Mouse (Mus musculus) embryonic facial prominence, embryonic 14.5 days (tissue): Measurements from ENCODE around the gene Gm19426. TPM values are rescaled to one million over a fixed set of nuclear protein-coding genes. Genes with fewer than 3 reads are reported as not detected.

ENCODE experiments used
- ATAC-seq: fragments of 200-750 bp; cut with Nextera tagmentation; 2 replicates; pipeline ENCODE4 v1.8.0; 2017; ENCODE audit warnings: low read depth, moderate number of reproducible peaks, moderate TSS enrichment
- DNase-seq: peaks from one replicate; pipeline ENCODE4 v3.0.0-alpha.2; 2015; ENCODE audit warnings: low spot score
- H3K27ac ChIP-seq: fragments of 300-500 bp; sonication (generic); replicated peaks from 2 replicates; pipeline ENCODE4 v1.5.1; 2014; ENCODE audit warnings: low read depth, mild to moderate bottlenecking, low read length, moderate library complexity
- H3K27me3 ChIP-seq: fragments of 300-500 bp; sonication (generic); replicated peaks from 2 replicates; pipeline ENCODE4 v1.6.1; 2014; ENCODE audit warnings: low read length; ENCODE audit not compliant: control insufficient read depth, insufficient read depth
- H3K36me3 ChIP-seq: fragments of 300-500 bp; sonication (generic); 2 replicates; pipeline ENCODE4 v1.6.1; 2014; ENCODE audit warnings: low read length, mixed read lengths; ENCODE audit not compliant: control insufficient read depth, insufficient read depth
- H3K4me1 ChIP-seq: fragments of 300-500 bp; sonication (generic); 2 replicates; pipeline ENCODE4 v1.6.1; 2014; ENCODE audit warnings: antibody characterized with exemption, low read length; ENCODE audit not compliant: control insufficient read depth, insufficient read depth
- H3K4me2 ChIP-seq: fragments of 300-500 bp; sonication (generic); 2 replicates; pipeline ENCODE4 v1.6.1; 2014; ENCODE audit warnings: low read depth, mild to moderate bottlenecking, low read length, moderate library complexity, mixed read lengths
- H3K4me3 ChIP-seq: fragments of 300-500 bp; sonication (generic); 2 replicates; pipeline ENCODE4 v1.5.1; 2014; ENCODE audit warnings: low read depth, mild to moderate bottlenecking, low read length
- H3K9ac ChIP-seq: fragments of 300-500 bp; sonication (generic); 2 replicates; pipeline ENCODE4 v1.6.1; 2014; ENCODE audit warnings: low read depth, mild to moderate bottlenecking, low read length, moderate library complexity, mixed read lengths
- H3K9me3 ChIP-seq: fragments of 300-500 bp; sonication (generic); 2 replicates; pipeline ENCODE4 v1.6.1; 2016; ENCODE audit warnings: low read length; ENCODE audit not compliant: control insufficient read depth
- WGBS: fragments of 180-500 bp; shearing (Covaris S2); extraction: QIAGEN DNeasy Blood & Tissue Kit; methylation state at CpG from one replicate; pipeline ENCODE4 v1.1.7; 2014; 5-methylcytosine and 5-hydroxymethylcytosine counted together
- polyA plus RNA-seq: library from polyadenylated mRNA; unstranded; fragments of >200 nt; fragmentation: Nextera tagmentation; extraction: Ambion mirVana; gene quantifications from 2 replicates; pipeline ENCODE4 v1.2.1, GENCODE M21; 2014

The Gm19426 gene
- polyA plus RNA-seq = 3.9 and 4.0 TPM in 2 replicates

DNA sequence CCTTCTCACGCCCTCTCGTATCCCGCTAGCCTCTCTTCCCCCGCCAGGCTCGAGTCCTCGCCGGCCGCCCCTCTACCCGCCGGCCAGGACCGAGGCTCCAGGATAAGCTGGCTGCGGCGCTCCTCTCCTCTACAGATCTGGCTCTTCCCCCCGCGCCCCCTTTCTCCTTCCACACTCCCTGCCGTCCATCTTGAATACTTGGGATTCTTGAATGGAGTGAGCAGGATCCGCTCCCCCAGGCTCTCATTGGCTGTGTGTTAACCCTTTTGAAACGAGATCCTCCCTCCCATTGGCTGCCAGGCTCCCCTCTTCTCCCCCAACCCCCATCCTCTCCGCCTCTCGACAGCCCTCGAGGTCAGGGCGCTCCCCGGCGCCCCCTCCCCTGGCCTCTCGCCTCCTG, at the start of gene Gm19426:
Gm19426 (minus strand) TSS at position 95 of the 400 bp plus-strand sequence.
- 1% methylated on average over 25 of the region's 25 CpGs for WGBS
- Histone ChIP-seq H3K4me3 (peak within 1 kb of the TSS; percentile 91), H3K27ac (peak within 1 kb of the TSS; percentile 99), H3K9ac (peak within 1 kb of the TSS; percentile 99), H3K36me3 (peaks cover 9% of the 10 kb centered on the region; the same call in 1 of the 2 replicates), H3K4me2 (peak within 1 kb of the TSS; percentile 70), H3K27me3 (no peaks in the 10 kb centered on the region), H3K9me3 (no peaks in the 10 kb centered on the region), H3K4me1 (peaks cover 30% of the 10 kb centered on the region)
- DNase-seq (peak; percentile 99), ATAC-seq (peak; percentile 92)

- WGBS = 91% methylated on average over 3 of the region's 3 CpGs
- no peak for DNase-seq
- H3K27me3 ChIP-seq = no peaks in the 10 kb centered on the region
- H3K4me3 ChIP-seq = no peak overlapping the region
- H3K9ac ChIP-seq = no peak overlapping the region
- no peak for ATAC-seq
- H3K36me3 ChIP-seq = no peaks in the 10 kb centered on the region
- H3K27ac ChIP-seq = no peak overlapping the region
- H3K4me1 ChIP-seq = no peaks in the 10 kb centered on the region; the same call in 1 of the 2 replicates
- H3K9me3 ChIP-seq = no peaks in the 10 kb centered on the region
- H3K4me2 ChIP-seq = no peak overlapping the region
Measured at GRCm38 (mm10) chr2:84793154-84793553, 49.7 kb upstream of the Gm19426 start.

GRCm38 (mm10) chr2:84792516-84792915, 49.1 kb upstream of the Gm19426 start:
- no peak overlapping the region for H3K9ac ChIP-seq
- no peaks in the 10 kb centered on the region for H3K36me3 ChIP-seq
- DNase-seq (no peak), ATAC-seq (no peak)
- WGBS = 80% methylated on average over 3 of the region's 3 CpGs
- no peaks in the 10 kb centered on the region; the same call in 1 of the 2 replicates for H3K4me1 ChIP-seq
- H3K4me2 ChIP-seq = no peak overlapping the region
- no peaks in the 10 kb centered on the region for H3K27me3 ChIP-seq
- no peak overlapping the region for H3K27ac ChIP-seq
- no peak overlapping the region for H3K4me3 ChIP-seq
- H3K9me3 ChIP-seq = no peaks in the 10 kb centered on the region

GRCm38 (mm10) chr2:84790418-84790817, 47.0 kb upstream of the Gm19426 start:
- H3K4me2 ChIP-seq = no peak overlapping the region
- DNase-seq (no peak), ATAC-seq (no peak)
- H3K27me3 ChIP-seq = no peaks in the 10 kb centered on the region
- H3K36me3 ChIP-seq = no peaks in the 10 kb centered on the region
- 52% methylated on average over 9 of the region's 9 CpGs for WGBS
- no peak overlapping the region for H3K9ac ChIP-seq
- no peak overlapping the region for H3K27ac ChIP-seq
- no peaks in the 10 kb centered on the region; the same call in 1 of the 2 replicates for H3K4me1 ChIP-seq
- H3K9me3 ChIP-seq = no peaks in the 10 kb centered on the region
- no peak overlapping the region for H3K4me3 ChIP-seq

GRCm38 (mm10) chr2:84788316-84788715, 44.9 kb upstream of the Gm19426 start:
- H3K4me2 ChIP-seq = no peak overlapping the region
- no peak for ATAC-seq
- H3K27ac ChIP-seq = no peak overlapping the region
- no peaks in the 10 kb centered on the region for H3K36me3 ChIP-seq
- H3K9me3 ChIP-seq = no peaks in the 10 kb centered on the region
- no peak overlapping the region for H3K9ac ChIP-seq
- no peaks in the 10 kb centered on the region; the same call in 1 of the 2 replicates for H3K4me1 ChIP-seq
- H3K27me3 ChIP-seq = no peaks in the 10 kb centered on the region
- H3K4me3 ChIP-seq = no peak overlapping the region
- DNase-seq = no peak
- WGBS = 68% methylated on average over 3 of the region's 3 CpGs

DNA sequence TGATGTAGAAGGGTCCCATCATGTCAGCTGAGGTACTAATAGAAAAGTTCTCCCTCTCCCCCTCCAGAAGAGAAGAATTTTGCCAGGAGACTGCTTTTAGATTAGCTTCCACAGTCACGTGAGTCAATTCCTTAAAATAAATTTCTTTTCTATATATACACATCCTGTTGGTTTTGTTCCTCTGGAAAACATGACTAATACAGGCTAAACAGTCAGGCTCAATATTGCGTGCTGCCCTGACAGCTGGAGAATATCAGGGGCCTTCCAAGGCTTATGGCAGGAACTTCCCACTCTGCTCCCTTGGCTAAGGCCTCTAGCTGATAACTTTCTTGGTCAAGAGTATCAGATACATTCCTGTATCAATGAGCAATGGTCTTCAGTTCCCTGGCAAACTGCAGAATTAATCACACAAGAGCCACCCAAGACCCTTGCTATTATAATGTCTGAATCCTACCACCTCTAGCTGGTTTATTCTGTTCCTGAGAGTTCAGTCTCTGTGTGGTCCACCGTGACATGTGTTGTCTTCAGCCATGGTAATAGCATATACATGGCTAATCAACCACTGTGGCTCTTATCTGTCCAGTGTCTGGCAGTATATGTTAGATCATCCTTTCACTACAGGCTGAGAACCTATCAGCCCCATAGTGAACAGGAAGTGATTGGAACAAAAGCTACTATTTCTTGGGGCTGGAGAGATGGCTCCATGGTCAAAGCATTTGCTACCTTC, 40.5 kb upstream of the Gm19426 start:
- 73% methylated on average over 3 of the region's 3 CpGs for WGBS
- ATAC-seq = no peak
- no peak overlapping the region for H3K9ac ChIP-seq

DNA sequence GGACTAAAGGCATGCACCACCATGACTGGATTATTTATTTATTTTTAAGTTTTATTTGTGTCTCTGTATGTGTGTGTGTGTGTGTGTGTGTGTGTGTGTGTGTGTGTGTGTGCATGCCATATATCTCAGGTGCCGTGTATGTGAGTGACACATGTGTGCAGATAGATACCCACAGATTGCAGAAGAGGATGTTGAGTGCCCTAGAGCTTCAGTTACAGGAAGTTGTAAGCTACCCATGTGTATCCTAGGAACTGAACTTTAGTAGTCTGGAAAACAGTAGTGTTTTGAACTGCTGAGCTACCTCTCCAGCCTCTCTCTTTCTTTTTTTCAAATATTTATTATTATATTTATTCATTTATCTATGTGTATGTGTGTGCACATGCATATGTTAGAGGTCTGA, 39.9 kb upstream of the Gm19426 start:
- Histone ChIP-seq H3K27me3 (no peaks in the 10 kb centered on the region), H3K9ac (no peak overlapping the region), H3K4me2 (no peak overlapping the region), H3K36me3 (no peaks in the 10 kb centered on the region), H3K9me3 (no peaks in the 10 kb centered on the region), H3K27ac (no peak overlapping the region), H3K4me1 (no peaks in the 10 kb centered on the region), H3K4me3 (no peak overlapping the region)
- ATAC-seq (no peak), DNase-seq (no peak)
- WGBS = 93% methylated on average over 1 of the region's 1 CpGs

More for the DNA sequence above, 40.5 kb upstream of the Gm19426 start:
- no peaks in the 10 kb centered on the region for H3K27me3 ChIP-seq
- no peak for DNase-seq
- no peak overlapping the region for H3K27ac ChIP-seq
- H3K4me3 ChIP-seq = no peak overlapping the region
- no peak overlapping the region for H3K4me2 ChIP-seq
- no peaks in the 10 kb centered on the region for H3K36me3 ChIP-seq
- no peaks in the 10 kb centered on the region for H3K4me1 ChIP-seq
- H3K9me3 ChIP-seq = no peaks in the 10 kb centered on the region

GRCm38 (mm10) chr2:84779210-84779609, 35.8 kb upstream of the Gm19426 start:
- ATAC-seq (no peak), DNase-seq (no peak)
- Histone ChIP-seq H3K4me3 (no peak overlapping the region), H3K36me3 (no peaks in the 10 kb centered on the region), H3K9ac (no peak overlapping the region), H3K27ac (no peak overlapping the region), H3K4me2 (no peak overlapping the region), H3K27me3 (no peaks in the 10 kb centered on the region), H3K9me3 (no peaks in the 10 kb centered on the region), H3K4me1 (peaks cover 5% of the 10 kb centered on the region)
- 51% methylated on average over 6 of the region's 6 CpGs for WGBS

DNA sequence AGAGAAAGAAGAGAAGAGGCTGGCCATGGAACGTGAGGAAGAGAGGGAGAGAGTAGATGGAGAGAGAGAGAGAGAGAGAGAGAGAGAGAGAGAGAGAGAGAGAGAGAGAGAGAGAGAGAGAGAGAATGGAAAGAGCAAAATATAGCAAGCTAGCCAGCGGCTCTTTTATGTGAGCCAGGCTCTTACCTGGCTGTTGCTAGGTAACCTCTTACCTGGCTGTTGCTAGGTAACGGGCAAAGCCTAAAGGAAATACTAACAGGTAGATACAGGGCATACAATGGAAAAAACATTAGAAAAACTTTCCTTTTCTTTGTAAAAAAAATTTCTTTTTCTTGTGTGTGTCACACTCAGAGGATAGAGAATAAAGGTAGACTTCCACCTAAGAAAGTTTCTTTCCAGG, 34.3 kb upstream of the Gm19426 start:
- Histone ChIP-seq H3K4me1 (peaks cover 5% of the 10 kb centered on the region), H3K27ac (no peak overlapping the region), H3K4me3 (no peak overlapping the region), H3K36me3 (no peaks in the 10 kb centered on the region), H3K9me3 (no peaks in the 10 kb centered on the region), H3K9ac (no peak overlapping the region), H3K4me2 (no peak overlapping the region), H3K27me3 (no peaks in the 10 kb centered on the region)
- WGBS = 51% methylated on average over 3 of the region's 3 CpGs
- ATAC-seq (no peak), DNase-seq (peak; percentile 60)
